Mouse (Mus musculus) megakaryocyte progenitor cell, adult 5-6 weeks (primary cell): ENCODE measurements around the gene Banp. TPM values are rescaled to one million over a fixed set of nuclear protein-coding genes. Genes with fewer than 3 reads are reported as not detected.

Experiments used
- ATAC-seq: replicated peaks from 2 replicates; pipeline ENCODE4 v1.8.0; 2016; ENCODE audit warnings: mild to moderate bottlenecking, moderate TSS enrichment, inconsistent platforms; ENCODE audit not compliant: poor library complexity
- total RNA-seq, 2 experiments: library from RNA; stranded (forward) in 1 of 2; stranded (reverse) in 1 of 2; fragments of 157-497, 149-512 nt in 1 of 2; fragments of 200-1000 nt in 1 of 2; gene quantifications; 2 replicates each; pipeline versions ENCODE4 v1.2.3 to v1.2.4; 2015 to 2017

The Banp gene
- total RNA-seq (2015), result 7.5 and 9.0 TPM in 2 replicates
- total RNA-seq (2017), result 21.8 and 41.2 TPM in 2 replicates

DNA sequence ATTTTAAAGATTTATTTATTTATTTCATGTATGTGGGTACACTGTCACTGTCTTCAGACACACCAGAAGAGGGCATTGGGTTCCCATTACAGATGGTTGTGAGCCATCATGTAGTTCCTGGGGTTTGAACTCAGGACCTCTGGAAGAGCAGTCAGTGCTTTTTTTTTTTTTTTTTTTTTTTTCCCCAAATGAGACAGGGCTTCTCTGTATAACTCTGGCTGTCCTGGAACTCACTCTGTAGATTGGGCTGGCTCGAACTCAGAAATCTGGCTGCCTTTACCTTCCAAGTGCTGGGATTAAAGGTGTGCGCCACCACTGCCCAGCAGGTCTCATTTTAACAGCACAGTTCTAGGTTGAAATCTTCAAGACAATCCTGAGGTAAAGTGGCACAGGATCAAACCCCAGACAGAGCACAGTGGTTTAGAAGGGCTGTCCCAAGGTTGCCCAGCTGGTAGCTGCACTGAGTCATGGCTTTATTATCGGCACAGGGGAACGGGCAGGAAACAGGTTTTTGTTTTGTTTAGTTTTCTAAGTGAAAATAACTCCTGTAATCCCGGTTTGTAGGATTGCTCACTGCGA, at the start of gene Banp:
TSS of gene Banp (plus strand) at position 529 of the 579 bp plus-strand sequence.
- no peak for ATAC-seq

- no peak for ATAC-seq
Measured at GRCm38 (mm10) chr8:121901498-121902236, 47.9 kb upstream of the Banp start.

GRCm38 (mm10) chr8:121903977-121904376, 45.6 kb upstream of the Banp start:
- no peak for ATAC-seq

DNA sequence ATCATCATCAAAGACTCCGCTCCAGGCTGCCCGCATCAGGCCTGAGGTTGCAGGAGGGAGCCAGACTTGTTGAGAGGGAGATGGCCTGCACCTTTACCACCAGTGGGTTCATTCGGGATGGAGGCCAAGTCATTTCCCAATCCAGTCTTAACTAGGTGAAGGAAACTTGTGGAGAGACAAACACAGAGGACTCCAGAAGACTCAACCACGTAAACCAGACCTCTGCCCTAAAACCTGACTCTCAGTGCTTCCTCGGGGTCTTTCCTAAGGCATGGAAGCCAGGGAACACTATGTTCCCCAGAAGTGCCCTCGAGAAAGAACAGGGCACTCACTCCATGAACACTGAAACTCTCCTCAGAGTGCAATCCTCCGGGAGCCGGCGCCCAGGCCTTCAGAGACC, 44.6 kb upstream of the Banp start:
- ATAC-seq, result no peak

DNA sequence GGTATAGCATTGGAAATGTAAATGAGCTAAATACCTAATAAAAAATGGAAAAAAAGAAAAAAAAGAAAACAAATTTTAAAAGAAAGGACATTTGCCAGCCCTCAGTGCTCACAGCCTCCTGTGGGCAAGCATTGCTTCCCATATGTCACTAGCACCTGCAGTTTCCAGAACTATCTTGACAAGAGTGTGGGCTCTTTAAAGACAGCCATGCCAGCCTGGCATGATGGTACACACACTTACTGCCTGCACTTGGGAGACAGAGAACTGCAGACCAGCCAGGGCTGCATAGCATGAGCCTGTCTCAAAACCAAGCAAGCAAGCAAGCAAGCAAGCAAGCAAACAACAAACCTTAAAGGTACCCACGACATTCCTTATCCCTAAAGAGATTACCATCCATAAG, 44.1 kb upstream of the Banp start:
- no peak for ATAC-seq

- ATAC-seq, result no peak
Measured at GRCm38 (mm10) chr8:121905864-121906263, 43.7 kb upstream of the Banp start.

DNA sequence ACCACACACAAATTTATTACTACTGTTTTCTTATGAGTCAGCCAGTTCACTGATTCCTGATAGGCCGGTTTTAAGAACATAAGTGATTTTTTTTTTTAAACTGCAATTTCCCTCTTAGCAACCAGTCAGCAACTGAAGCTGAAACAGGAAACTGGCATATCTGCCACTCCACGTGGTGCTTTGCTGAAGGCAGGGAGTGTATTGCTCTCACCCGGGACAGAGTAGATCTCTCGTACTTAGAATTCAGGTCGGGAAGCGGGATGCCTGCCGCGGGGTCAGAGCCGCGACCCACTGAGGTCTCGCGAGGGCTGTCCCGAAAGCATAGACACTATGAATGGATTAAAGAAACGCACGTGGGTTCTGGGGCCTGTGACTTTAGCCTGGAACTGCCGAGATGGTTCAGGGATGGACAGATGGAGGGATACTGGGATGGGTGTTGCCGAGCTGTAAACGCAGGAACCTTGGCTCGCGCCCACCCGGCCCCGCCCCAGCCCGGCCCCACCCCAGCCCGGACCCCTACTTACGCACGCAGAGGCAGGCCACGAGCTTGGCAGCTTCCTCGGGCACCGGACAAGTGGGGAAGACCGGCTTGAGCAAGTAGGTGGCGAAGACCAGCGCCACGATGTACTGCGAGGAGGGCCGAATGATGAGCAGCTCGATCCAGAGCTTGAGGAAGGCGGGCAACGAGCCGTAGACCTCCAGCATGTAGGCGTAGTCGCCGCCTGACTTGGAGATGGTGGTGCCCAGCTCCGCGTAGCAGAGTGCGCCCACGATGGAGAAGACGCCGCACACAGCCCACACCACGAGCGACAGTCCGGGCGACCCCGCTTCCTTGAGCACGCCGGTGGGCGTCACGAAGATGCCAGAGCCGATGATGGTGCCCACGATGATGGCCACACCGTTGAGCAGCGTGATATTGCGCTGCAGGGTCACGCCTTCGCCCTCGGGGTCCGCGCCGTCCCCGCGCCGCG, 42.7 kb upstream of the Banp start:
- ATAC-seq, result peak; percentile 23

DNA sequence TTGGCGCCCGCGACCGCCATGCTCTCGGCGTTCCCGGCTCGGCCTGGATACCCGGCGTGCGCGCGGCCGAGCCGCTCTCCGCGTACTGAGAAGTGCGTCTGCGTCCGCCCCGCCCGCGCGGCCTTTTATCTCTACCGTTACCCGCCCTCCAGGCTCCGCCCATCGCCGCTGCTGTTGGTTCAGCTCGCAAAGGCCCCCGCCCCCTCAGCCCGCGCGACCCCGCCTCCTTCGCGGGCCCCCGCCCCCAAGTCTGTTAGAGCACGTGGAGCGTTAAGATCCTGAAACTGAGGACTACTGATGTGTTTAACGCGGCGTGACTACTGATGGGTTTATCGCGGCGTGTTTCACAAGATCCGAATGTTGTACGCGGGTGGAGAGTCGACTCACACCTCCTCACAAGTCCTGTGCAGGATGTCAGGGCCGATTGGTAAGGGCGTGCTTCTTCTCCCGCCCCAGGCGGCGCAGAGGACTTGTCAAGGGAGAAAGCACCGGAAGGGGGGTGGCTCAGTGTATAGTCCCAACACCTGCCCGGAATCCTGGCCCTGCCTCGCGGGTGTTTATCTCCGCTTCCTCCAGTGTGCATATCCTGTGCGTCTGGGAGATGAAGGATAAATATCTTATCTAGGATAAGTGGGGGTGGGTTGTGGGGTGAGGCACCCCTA, 41.8 kb upstream of the Banp start, which contains the start of gene Slc7a5:
TSS of gene Slc7a5 (minus strand) at position 108 of the 662 bp plus-strand sequence.
- peak; percentile 78 for ATAC-seq

GRCm38 (mm10) chr8:121908378-121909147, 41.0 kb upstream of the Banp start:
- ATAC-seq, result no peak

DNA sequence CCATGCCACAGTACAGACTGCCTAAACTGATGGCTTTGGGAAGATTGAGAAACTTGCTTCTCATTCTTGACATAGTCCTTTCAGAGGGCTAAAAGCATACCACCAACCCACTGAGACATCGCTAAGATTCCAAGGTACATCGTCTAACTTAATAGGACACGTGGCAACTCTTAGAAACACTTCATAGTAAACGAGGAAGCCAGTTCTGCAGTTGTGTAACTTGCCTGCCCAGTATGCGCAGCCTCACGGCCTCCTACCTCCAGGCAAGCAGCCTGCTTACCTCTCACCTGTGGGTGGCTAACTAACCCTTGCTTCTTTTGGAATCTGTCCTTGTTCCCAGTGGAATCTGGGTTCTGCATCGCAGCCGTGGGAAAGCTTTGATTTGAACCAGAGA, 40.4 kb upstream of the Banp start:
- no peak for ATAC-seq

DNA sequence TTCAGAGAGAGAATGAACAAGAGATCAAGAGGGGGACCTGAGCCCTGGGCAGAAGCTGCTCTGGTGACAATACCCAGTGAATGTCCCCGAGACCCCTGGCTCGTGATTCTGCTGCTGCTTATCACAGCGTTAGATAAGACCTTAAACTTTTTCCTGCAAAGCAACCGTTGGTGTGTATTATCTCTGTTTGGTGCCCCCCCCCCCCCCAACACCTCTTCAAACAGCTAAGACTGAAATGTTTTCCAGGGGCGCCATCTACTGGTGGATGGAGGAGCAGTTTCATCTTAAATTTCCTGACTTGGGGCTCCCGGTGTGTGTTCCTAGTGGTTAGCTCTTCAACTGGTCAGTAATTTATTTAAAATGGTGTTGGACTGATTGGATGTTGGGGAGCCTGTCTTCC, 39.9 kb upstream of the Banp start:
- 0 out of 2 replicates have a peak, but pooled peaks have one; percentile 14 for ATAC-seq

DNA sequence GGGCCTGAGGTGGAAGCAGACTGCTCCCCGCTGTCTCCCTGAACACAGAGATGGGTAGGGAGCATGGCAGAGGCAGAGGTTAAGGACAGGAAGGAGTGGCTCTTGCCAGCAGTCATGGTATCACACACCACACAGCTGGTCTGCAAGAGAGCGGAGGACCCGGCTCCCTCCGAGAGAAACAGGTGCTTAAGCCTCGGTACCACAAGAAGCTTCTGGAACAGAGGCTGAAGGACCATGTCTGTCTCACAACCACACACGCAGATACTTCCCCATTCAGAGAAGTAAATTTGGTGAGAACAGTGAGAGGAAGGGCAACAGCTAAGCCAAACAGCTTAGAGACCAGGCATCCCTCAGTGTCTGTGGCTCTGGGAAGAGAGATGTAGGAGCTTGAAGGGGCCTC, 38.1 kb upstream of the Banp start:
- no peak for ATAC-seq

GRCm38 (mm10) chr8:121911987-121912386, 37.6 kb upstream of the Banp start:
- ATAC-seq, result no peak

DNA sequence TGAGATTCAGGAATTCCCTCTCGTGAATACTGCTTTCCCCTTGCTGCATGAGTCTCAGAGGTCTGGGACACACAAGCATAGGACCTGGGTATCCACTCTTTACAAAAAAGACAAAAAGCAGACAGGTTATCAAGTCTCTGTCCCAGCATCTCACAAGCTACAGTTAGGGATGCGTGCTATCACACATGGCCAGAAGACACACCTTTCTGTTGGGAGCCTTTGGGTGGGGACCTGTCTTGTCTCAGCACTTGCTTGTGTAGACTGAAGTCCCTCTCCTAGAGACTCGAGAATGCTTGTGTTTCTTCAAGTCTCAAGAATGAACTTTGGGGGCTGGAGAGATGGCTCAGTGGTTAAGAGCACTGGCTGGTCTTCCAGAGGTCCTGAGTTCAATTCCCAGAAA, 36.7 kb upstream of the Banp start:
- ATAC-seq, result no peak

GRCm38 (mm10) chr8:121913378-121913777, 36.2 kb upstream of the Banp start:
- no peak for ATAC-seq

DNA sequence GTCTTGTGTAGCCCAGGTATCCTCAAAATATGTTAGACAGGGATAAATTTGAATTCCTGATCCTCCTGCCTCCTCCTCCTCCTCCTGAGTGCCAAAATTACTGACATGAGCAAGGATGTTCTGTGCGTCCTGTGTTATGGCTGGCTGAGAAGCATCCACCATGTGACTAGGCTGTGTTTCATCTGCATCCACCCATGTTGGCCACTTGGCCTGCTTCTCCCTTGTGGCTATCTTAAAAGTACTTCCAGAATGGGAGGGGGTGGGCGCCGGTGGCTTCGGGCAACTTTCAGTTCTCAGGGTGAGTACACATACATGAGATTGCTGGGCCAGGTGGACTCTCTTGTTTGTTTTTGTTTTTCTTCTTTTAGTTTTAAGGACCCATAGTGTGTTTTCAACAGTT, 30.4 kb upstream of the Banp start:
- ATAC-seq, result no peak

DNA sequence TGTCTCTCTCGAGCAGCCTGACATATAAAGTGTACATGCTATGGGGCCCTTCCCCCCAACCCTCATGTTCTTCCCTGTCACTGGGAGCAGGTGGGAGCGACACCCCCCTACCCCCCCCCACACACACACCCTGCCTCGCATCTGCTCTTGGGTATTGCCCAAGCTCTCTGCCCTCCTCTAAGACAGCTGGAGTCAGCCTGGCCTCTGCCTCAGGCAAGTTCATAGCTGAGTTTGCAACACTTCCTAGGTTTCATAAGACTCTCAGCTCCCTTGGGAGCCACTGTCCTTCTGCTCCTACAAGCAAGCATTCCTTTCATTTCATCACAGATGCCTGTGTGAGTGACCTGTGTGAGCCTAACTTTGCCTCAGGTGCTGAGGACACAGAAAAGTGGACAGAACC, 29.8 kb upstream of the Banp start:
- ATAC-seq, result peak; percentile 88

GRCm38 (mm10) chr8:121921582-121921981, 28.0 kb upstream of the Banp start:
- ATAC-seq, result 0 out of 2 replicates have a peak, but pooled peaks have one; percentile 10

- no peak for ATAC-seq
Measured at GRCm38 (mm10) chr8:121922101-121922500, 27.4 kb upstream of the Banp start.

- ATAC-seq, result no peak
Measured at GRCm38 (mm10) chr8:121924681-121925080, 24.9 kb upstream of the Banp start.
